Mouse (Mus musculus): ENCODE measurements around the gene Olfr1025-ps1.

Olfr1025-ps1 gene

GRCm38 (mm10) chr2:85914893-85915292, at the start of gene Olfr1025-ps1:
TSS of gene Olfr1025-ps1 (plus strand) at chr2:85915193.
- no peak for DNase-seq (ENCODE audit: extremely low read depth, insufficient read length, low spot score)

GRCm38 (mm10) chr2:85868294-85868693, 46.7 kb upstream of the Olfr1025-ps1 start, which contains the start of gene Olfr1022:
TSS of gene Olfr1022 (plus strand) at chr2:85868594.
- DNase-seq (ENCODE audit: extremely low read depth, insufficient read length, low spot score): no peak

- no peak for DNase-seq (ENCODE audit: extremely low read depth, insufficient read length, low spot score)
Measured at GRCm38 (mm10) chr2:85885340-85885739, 29.7 kb upstream of the Olfr1025-ps1 start, which contains the start of gene Olfr1023. TSS of gene Olfr1023 (plus strand) at chr2:85885640.

- DNase-seq (ENCODE audit: extremely low read depth, insufficient read length, low spot score): no peak
Measured at GRCm38 (mm10) chr2:85904952-85905351, 10.0 kb upstream of the Olfr1025-ps1 start, which contains the start of gene Olfr1024. TSS of gene Olfr1024 (minus strand) at chr2:85905052.

GRCm38 (mm10) chr2:85913197-85913596, 1.8 kb upstream of the Olfr1025-ps1 start:
- no peak for DNase-seq (ENCODE audit: extremely low read depth, insufficient read length, low spot score)

GRCm38 (mm10) chr2:85921258-85921657, 6.3 kb downstream of the Olfr1025-ps1 start, which contains the start of gene Olfr1026:
TSS of gene Olfr1026 (plus strand) at chr2:85921558.
- DNase-seq (ENCODE audit: extremely low read depth, insufficient read length, low spot score): no peak

- DNase-seq (ENCODE audit: extremely low read depth, insufficient read length, low spot score): no peak
Measured at GRCm38 (mm10) chr2:85950137-85950536, 35.1 kb downstream of the Olfr1025-ps1 start, which contains the start of gene Olfr1028. TSS of gene Olfr1028 (plus strand) at chr2:85950437.

Data from 3134 (cell line).